Mouse (Mus musculus): Measurements from ENCODE around the gene Aunip.

Gene Aunip

GRCm38 (mm10) chr4:134518541-134518940 lies 7.7 kb downstream of the Aunip start:
- DNase-seq, result peak; percentile 62

DNA sequence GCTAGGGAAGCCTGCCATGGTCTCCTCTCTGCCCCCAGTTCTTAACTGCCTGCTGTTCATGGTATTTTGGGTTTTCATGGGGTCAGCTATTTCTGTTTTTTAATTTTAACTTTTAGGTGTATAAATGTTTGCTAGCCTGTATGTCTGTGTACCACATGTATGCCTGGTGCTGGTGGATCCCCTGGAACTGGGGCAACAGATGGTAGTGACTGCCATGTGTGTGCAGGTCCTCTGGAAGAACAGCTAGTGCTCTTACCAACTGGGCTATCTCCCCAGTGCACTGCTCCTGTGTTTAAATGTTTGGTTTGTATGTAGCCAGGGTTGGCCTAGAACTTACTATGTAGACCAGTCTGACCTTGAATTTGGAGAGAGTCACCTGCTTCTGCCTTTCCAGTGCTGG lies 8.5 kb downstream of the Aunip start:
- peak; percentile 65 for DNase-seq

- DNase-seq, result no peak
Observed at GRCm38 (mm10) chr4:134523447-134523846, 12.6 kb downstream of the Aunip start.

DNA sequence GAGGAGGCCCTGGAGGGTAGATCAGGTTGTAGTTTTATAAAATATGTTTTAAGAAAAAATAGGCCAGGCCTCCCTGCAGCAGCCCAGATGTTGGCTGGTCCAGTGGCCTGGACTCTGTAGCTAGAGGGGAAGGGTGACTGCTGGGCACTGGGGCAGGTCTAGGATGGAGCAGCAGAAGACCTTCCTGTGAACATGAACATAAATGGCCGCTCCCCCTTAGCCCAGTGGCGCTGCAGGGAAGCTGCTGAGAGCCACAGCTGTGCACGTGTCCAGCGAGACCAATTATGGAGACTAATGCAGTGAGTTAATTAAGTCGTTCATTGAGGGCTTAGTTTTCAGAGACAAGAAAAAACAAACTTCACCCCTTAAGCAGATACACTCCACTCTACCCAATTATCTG lies 15.0 kb downstream of the Aunip start:
- no peak for DNase-seq

DNA sequence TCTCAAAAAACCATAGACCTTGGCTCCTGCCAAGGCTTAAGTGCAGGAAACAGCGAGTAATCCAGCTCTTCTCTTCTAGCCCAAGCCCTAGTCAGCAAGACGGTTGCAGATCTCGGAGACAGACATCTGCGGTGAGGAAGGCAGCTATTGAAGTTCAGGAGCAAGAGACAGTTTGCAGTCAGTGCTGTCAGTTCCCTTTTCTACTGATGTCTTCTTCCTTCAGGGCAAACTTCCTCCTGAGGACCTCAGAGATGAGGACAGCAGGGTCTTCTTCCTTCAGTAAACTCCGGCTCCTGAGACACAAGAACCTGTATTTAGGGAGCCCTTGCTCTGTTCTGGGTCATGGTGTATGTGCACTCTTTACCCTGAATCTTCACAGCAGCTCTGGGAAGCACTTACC lies 15.4 kb downstream of the Aunip start:
- no peak for DNase-seq

DNA sequence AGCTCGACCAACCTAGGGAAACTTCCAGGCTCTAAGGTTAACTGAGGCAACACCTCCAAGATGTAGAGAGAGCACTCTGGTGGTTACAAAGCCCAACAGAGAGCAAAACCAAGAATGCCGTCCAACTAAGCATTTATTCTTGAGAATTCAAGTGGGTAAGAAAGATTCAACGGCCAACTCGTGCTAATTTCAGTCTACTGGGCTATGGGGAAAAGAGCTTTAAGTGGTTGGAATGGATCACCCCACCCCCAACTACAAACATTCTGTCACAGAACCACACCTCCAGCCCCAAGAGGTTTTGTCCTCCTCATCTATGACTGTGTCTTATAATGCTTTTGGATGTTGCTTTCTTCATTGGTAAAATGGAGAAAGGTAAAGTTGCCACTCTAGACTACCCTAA lies 22.1 kb downstream of the Aunip start:
- no peak for DNase-seq

- no peak for DNase-seq
Observed at GRCm38 (mm10) chr4:134533421-134533820, 22.6 kb downstream of the Aunip start.

- no peak for DNase-seq
Observed at GRCm38 (mm10) chr4:134534124-134534886, 23.5 kb downstream of the Aunip start.

- DNase-seq, result peak; percentile 98
Observed at GRCm38 (mm10) chr4:134534932-134535786, 24.4 kb downstream of the Aunip start, which contains the start of gene Mtfr1l. TSS of gene Mtfr1l (minus strand) at chr4:134535387.

GRCm38 (mm10) chr4:134535787-134536151 lies 25.0 kb downstream of the Aunip start:
- DNase-seq, result peak; percentile 78

DNA sequence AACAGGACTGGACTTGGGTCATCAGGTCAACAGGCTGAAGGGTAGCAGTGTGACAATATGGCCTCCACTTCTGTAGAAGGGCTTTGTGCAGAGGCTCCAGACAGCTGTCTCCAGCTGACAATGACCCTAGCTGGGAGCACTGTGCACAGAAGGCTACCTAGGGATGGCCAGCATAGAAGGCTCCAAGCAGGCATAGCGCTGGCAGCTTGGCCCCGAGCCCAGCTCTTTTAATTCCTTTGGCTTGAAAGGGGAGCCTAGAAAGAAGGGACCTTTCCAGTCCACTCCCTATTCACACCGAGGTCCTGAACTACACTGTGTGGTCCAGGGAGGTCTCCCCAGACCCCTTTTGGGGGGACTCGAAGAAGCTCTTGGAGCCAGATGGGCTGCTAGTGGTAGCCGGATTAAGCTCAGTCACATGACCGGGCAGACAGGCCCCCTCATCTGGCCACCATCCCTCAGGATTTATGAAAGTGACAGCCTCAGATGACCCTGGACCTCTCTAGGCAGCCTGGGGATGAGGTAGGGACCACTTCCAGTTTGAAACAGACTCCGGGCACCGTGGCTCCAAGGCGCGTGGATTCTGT lies 28.3 kb downstream of the Aunip start:
- DNase-seq, result no peak

GRCm38 (mm10) chr4:134542726-134543125 lies 31.9 kb downstream of the Aunip start:
- no peak for DNase-seq

GRCm38 (mm10) chr4:134543261-134543660 lies 32.5 kb downstream of the Aunip start:
- peak; percentile 88 for DNase-seq

DNA sequence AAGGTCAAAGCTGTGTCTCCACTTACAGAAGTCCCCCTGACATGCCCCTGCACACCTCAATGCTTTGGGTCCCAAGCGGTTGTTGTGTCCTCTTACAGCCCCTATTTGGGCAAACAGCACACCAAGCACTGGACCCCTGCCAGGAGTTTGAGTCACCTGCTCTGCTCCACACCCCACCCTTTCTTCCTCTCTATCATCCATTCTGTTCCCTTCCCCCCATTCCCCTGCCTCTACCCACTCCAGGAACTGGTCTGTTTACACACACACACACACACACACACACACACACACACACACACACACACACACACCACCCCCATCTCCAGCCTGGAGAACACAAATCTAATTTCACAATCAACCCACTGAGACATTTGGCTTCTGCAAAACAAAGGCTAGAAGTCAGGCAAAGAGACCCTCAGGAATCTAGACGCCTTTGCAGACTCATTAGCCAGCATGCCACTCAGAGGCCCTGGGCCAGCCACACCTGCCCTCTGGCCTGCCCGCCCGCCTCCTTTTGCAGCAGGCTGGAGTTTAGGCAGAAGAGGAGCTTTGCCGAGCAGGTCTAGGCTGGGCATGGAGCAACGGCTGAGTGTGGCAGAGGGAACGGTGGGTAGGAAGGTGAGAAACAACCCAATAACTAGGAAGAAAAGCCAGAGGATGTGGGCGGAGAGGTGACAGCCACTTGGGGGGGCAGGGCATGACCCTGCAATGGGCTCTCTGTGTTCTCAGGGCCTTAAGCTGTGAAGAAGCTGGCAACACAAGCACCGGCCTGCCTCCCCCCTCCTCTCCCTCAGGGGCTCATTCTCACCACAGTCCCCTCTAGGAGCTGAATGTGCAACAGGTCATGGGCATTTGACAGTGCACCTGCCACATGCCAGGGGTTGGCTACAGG lies 36.3 kb downstream of the Aunip start:
- DNase-seq, result no peak

DNA sequence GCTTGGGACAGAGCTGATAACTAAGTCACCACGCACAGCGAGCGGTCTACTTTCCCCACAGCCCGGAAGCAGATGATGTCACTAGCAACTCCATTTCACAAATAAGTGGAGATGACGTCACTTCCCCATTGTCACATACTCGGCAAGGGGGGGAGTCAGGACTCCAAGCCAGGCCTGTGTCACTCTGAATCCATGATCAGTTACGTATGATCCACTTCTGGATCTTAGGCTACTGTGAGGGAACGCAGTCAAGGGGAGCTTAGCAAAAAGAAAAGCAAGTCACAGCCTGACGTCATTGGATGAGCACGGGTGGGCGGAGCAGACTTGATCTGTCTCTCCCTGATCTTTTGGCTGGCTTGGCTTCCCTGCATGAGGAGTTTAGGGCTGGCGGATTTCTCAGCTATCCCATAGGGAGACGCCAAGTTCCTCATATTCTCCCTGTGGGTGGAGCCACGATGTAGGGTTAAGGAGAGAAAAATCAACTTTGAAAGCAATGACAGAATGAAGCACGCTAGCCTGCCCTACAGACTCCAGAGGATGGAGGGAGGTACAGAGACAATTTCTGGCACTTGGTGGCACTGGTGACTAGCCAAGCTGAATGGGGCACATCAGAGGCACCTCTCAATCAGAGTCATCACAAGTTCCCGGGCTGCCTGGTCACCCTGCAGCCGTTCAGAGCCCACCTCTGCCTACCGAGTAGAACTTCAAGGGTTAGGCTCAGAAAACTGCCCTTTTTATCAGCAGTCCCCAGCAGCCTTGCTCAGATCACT lies 37.6 kb downstream of the Aunip start:
- DNase-seq, result no peak

DNA sequence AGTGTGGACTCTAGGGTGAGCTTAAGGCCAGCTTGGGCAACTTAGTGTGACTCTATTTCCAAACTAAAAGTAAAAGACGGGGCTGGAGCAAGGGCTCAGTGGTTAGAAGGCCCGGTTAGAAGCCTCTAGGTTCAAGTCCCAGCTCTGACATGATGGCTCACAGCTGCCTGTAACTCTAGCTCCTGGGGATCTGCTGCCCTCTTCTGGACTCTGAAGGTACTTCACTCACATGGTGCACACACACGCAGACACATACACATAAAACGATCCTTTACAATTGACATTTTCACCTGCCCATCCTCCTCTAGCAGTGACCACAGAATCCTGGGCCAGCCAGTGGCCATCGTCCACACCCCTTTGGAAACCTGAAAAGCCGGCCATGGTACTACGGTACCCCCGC lies 39.1 kb downstream of the Aunip start:
- DNase-seq, result no peak

- peak; percentile 40 for DNase-seq
Observed at GRCm38 (mm10) chr4:134551494-134552316, 40.9 kb downstream of the Aunip start, which contains the start of gene Selenon. TSS of gene Selenon (minus strand) at chr4:134552166.

- DNase-seq, result no peak
Observed at GRCm38 (mm10) chr4:134553631-134554030, 42.8 kb downstream of the Aunip start.

- DNase-seq, result no peak
Observed at GRCm38 (mm10) chr4:134555956-134556580, 45.3 kb downstream of the Aunip start.

GRCm38 (mm10) chr4:134557626-134558249 lies 46.9 kb downstream of the Aunip start:
- no peak for DNase-seq

Data from layer of hippocampus, adult 9-11 months (tissue).